Mouse (Mus musculus): ENCODE data around the gene Prickle4.

The Prickle4 gene

DNA sequence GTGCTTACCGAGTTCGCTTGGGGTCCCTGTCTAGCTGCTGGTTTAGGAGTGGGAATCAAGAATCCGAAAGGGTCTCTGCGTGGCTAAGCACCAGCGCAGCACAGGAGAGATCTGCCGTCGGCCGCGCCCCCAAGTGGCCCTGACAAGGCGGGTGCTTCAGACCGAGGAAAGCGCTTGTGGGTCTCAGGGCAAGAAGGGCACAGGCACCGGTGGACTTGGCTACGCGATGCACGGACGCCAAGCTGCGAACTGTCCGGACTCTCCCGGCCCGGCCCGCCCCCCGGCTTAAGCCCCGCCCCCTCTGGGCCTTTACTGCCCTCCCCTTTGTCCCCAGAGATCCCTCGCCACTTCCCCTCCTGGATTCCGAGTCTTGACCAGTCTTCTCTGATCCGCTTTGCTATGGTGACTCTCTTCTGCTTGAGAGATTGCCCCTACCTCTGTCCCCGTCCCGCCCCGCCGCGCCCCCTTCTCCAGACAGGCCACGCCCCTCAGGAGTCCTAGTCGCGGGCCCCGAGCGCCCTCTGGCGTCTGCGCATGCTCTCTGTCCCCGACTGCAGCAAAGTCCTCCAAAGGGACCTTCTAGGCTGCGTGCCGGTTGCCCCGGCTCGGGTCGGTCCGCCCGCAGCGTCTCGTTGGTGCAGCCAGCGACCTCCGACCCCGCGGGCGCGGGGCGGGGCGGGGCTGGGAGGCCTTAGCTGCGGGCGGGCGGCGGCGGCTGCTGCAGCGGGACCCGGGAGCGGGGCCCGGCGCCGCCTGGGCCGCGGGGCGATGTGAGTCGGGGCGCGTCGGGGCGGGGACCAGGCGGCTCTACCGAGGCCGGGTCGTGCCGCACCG is at the start of gene Prickle4:
Gene Prickle4 (minus strand): TSS at position 234 of the 834 bp plus-strand sequence.
- DNase-seq (ENCODE audit: low spot score): peak; percentile 99

GRCm38 (mm10) chr17:47744086-47744485 is 49.5 kb upstream of the Prickle4 start:
- DNase-seq (ENCODE audit: low spot score): no peak

DNA sequence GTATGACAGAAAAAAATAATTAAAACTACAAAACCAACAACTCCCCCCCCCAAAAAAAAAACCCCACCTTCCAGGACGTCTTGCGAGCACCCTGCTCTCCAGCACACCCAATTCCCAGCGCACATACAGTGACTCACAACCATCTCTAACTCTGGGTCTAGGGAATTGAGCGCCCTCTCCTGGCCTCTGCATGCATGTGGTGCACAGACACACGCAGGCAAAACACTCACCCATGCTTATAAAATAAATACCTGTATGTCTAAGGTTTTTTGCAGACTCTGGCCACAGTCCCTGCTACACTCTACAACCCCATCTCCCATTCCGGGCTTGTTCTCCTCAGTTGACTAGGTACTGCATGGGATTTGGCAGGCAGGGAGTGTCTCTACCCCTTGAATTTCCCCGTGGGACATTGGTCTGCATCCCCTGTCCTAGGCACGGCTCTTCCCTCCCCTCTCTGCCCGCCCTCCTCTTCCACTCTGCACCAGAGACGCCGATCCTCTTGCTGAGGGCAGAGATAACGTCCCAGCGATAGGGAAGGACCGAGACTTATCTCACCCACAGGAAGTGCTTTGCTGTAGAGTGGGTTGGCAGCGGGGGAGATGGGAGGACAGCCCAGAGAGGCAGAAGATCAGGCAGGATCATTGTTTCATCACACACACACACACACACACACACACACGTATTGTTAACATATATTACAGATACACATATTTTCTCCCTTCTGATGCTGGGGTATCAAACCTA is 48.6 kb upstream of the Prickle4 start:
- DNase-seq (ENCODE audit: low spot score): no peak

- DNase-seq (ENCODE audit: low spot score): no peak
Observed at GRCm38 (mm10) chr17:47740186-47740585, 45.6 kb upstream of the Prickle4 start.

- no peak for DNase-seq (ENCODE audit: low spot score)
Observed at GRCm38 (mm10) chr17:47738879-47739798, 44.6 kb upstream of the Prickle4 start.

GRCm38 (mm10) chr17:47738066-47738878 is 43.7 kb upstream of the Prickle4 start:
- DNase-seq (ENCODE audit: low spot score): peak; percentile 86

- peak; percentile 92 for DNase-seq (ENCODE audit: low spot score)
Observed at GRCm38 (mm10) chr17:47737271-47738065, 42.9 kb upstream of the Prickle4 start.

- DNase-seq (ENCODE audit: low spot score): peak; percentile 92
Observed at GRCm38 (mm10) chr17:47736856-47737255, 42.3 kb upstream of the Prickle4 start, which contains the start of gene Tfeb. Tfeb (plus strand) TSS chr17:47737030.

GRCm38 (mm10) chr17:47735553-47736100 is 41.1 kb upstream of the Prickle4 start:
- DNase-seq (ENCODE audit: low spot score): no peak

GRCm38 (mm10) chr17:47730633-47731575 is 36.4 kb upstream of the Prickle4 start:
- no peak for DNase-seq (ENCODE audit: low spot score)

GRCm38 (mm10) chr17:47726566-47726965 is 32.0 kb upstream of the Prickle4 start, which contains the start of gene Pgc:
Pgc (plus strand) TSS chr17:47726842.
- DNase-seq (ENCODE audit: low spot score): no peak

DNA sequence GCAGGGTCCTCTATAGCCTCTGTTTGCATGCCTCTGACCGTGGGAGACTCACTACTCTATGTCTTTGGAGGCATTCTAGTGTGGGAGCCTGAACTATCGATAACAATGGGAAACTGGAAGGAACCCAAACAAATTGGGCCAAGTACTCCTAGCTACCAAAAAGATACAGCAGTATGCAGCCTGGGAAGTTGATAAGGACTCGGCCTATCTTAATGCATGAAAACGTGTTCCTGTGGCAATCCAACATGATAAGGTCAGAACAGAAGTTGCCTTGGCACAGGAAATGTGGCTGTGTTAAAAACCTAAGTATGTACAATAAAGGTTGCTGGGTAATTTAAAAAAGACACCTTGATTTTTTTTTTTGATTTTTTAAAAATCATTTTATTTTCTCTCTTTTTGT is 26.6 kb upstream of the Prickle4 start:
- no peak for DNase-seq (ENCODE audit: low spot score)

- no peak for DNase-seq (ENCODE audit: low spot score)
Observed at GRCm38 (mm10) chr17:47715037-47715436, 20.5 kb upstream of the Prickle4 start.

GRCm38 (mm10) chr17:47712889-47713571 is 18.5 kb upstream of the Prickle4 start:
- no peak for DNase-seq (ENCODE audit: low spot score)

GRCm38 (mm10) chr17:47711883-47712282 is 17.3 kb upstream of the Prickle4 start:
- DNase-seq (ENCODE audit: low spot score): no peak

- DNase-seq (ENCODE audit: low spot score): no peak
Observed at GRCm38 (mm10) chr17:47710036-47710435, 15.5 kb upstream of the Prickle4 start.

- no peak for DNase-seq (ENCODE audit: low spot score)
Observed at GRCm38 (mm10) chr17:47708972-47709371, 14.4 kb upstream of the Prickle4 start.

DNA sequence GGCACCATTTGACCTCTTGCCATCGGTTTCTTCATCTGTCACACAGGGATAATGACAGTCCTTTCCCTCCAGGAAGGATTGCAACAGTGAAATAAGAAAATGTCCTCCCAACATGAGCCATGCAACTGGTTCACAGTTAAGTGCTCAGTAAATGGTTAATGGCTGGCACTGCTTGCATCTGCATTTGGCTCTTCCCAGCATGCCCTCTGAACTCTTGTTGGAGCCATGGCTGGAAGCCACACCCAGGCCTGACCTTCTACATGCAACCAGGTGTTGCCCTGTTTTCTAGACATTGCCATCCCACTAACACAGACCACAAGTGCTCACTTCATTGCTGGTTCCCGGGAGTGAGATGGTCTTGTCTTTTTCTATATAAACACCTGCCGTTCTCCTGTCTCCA is 13.4 kb upstream of the Prickle4 start:
- no peak for DNase-seq (ENCODE audit: low spot score)
